Mouse (Mus musculus) embryo, embryonic 9.5 days (tissue): ENCODE measurements around the gene Nfib.
A peak's percentile ranks its signal among the peaks of the same experiment; 100 is the strongest.

Source experiments
- DNase-seq: peaks from one replicate; pipeline ENCODE4 v3.0.0-alpha.2; 2017; ENCODE audit errors: extremely low spot score

Gene Nfib

DNA sequence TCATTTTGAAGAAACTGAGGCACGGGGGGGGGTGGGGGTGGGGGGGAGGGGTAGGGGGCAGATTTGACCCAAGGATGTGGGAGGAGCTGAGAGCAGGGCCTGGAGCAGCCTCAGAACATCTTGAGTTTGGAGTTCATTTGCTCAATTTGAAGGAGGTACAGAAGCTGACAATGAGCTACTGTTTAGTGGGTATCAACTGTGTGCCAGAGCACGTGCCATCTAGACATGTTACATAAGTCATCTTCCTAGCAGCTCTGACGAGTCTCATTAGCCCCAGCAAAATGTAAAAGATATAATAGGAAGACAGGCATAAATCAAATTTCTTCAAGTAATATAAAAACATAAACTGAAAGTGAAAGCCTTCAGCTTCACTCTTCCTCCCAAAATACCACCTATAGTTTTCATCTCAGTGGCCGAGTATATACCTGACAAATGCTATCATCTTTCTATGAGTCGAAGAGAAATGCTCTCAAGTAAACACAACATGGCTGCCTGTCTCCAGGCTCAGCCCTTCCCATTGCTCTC, 165.0 kb downstream of the Nfib start:
- DNase-seq: no peak

DNA sequence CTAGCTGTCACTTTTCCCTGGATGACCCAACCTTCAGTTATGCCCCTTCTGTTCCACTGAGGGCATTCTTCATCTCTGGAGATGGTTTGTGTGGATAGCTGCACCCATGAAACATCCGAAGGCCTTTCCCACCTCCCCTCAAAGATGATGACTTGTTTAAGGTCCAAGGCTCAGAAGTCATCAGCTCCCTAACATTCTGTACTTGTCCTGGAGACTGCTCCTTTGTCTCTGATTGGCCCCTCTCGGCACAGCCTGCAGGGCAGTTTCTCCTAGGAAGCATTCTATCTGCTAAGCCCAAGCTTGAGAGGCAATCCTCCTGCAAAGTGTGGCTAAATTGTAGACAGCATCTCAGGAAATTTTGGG, 165.5 kb downstream of the Nfib start:
- DNase-seq: no peak

DNA sequence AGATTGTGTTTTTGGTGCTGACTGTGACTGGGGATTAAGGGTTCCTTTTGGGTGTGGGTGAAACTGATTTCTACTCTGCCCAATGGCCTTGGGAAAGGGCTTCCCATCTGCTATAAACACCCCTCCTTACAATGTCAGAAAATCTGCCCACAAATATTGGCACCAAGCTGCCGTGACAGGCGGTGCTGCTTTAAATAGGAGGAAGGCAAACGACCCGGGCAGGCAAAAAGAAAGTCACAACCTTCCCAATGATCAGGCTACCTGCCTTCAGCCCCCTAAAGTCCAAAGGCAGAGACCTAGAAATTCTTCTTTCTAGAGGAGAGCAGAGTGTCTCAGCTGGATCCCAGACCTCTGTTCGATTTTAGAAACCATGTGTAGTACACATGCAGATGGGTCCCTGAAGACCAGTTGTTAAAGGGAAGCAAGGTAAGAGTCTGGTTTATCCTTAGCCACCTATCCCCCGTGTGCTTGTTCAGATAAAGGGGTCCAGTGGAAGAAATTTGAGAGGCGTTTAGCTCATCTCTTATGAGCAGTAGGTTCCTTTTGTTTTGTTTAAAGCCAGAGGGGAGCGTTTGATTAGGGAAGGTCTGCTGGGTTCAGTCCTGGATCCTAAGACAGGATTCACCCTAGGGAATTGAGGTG, 166.0 kb downstream of the Nfib start:
- DNase-seq: no peak

DNA sequence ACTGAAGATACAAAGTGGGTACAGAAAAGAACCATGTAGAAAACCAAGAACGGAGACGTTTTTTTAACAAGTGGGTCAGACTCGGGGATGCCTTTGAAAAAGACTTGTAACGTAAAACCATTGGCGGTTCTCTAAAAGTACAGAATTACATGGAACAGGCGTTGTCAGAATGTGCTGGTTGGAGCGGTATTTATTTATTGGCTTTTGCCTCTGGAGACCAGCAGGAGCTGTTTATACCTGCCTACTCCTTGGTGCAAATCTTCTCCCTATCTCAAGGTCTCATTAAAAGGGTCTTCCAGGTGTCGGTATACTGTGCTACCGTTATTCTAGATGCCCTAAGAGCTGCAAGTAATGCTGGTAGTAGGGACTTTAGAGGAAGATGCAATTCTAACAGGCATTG, 166.7 kb downstream of the Nfib start:
- DNase-seq: no peak

DNA sequence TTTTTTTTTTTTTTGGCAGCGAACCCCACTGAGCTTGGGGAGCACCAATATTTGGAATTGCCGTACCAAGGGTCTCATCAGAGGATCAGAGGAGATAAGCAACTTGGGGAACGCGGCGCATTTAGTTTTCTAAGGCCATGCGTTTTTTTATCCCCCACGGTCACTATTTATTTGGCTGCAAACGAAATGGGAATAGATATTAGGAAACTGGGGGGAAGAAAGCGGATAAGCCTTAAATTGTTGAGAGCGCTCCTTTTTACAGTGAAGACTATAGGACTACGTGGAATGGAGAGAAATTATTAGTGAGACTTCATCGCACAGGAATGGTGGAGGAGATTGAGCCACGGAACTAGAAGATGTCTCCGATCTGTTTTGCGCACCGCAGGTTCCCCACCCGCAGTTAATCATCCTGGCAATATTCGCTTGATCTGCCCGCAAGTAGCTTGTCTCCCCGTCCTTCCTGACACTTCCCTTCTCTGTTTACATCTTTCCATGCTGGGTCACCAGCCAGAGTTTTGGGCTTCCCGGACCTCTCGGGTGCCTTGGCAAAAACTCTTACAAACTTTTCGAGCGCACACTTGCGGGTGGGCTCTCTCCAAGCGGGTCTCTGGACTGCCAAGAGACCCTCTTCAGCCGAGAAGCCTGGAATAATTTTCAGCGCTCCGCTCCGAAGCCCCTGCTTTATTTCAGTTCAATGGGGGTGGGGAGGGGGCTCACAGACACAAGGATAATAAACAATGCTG, 167.3 kb downstream of the Nfib start:
- DNase-seq: peak; percentile 63

DNA sequence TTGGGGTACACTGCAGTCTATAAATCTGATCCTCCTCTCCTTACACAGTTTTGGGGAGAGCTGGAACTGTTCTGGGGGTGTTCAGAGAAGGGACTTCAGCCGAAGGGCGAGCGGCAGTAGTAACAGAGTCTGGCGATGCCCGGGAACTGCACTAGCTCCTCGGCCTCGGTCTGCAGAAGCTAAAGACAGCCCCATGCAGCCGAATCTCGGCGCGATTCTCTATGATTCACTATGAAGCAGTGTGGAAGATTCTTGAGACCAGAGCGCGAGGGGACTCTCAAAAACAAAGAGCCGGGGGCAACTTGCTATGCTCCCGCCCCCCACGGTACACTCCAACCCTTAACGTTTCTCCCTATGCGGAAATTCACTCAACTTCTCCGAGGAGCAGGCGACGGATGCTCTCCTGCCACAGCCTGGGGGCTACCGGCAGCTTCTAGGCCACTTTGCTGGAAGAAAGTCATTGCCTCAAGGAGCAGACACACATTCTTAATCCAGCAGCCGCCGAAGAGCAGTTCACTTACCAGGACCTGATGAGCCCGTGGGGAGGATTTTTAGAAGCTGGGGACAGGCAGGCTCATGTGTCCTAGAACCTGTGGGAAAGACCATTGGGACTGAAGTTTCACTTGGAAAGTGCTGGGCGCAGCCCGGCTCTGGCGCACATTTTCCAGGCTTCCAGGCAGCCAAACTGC, 168.1 kb downstream of the Nfib start:
- DNase-seq: peak; percentile 75

DNA sequence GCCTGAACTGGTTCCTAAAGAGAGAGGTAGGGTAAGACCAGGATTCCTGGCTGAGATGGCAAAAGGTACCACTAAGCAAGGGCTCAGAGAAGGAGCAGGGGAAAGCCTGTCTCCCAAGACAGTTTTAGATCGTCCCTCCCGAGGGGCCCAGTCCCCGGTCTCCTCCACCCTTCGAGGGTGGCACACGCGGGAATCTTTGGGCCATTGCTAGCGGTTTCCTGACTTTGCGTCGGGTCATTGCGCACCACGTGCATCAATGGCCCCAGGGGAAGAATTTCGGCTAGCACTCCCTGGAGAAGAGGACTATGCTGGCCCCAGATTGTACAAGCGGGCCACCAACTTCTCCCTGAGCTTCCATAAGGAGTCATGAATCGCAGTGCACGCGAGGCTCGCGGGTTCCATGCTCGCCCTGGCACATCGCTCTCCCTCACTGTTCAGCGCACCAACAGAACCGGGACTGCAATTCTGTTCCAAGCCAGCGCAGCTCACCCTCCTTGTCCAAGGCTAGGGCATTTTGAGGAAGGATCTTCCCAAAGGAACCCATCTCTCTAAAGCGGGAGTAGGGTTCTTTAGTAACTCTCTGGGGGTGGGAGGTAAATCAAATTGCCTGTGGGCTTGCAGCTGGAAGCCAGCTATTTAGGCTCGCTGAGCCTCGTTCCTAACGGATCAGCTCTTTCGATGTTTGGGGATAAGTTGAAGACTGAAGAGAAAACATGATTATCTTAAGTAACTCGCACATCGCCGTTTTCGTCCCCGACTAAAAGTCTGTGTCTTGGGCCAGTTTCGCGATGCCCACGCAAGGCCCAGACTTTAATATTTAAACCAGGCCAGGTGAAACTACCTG, 168.9 kb downstream of the Nfib start:
- DNase-seq: no peak

DNA sequence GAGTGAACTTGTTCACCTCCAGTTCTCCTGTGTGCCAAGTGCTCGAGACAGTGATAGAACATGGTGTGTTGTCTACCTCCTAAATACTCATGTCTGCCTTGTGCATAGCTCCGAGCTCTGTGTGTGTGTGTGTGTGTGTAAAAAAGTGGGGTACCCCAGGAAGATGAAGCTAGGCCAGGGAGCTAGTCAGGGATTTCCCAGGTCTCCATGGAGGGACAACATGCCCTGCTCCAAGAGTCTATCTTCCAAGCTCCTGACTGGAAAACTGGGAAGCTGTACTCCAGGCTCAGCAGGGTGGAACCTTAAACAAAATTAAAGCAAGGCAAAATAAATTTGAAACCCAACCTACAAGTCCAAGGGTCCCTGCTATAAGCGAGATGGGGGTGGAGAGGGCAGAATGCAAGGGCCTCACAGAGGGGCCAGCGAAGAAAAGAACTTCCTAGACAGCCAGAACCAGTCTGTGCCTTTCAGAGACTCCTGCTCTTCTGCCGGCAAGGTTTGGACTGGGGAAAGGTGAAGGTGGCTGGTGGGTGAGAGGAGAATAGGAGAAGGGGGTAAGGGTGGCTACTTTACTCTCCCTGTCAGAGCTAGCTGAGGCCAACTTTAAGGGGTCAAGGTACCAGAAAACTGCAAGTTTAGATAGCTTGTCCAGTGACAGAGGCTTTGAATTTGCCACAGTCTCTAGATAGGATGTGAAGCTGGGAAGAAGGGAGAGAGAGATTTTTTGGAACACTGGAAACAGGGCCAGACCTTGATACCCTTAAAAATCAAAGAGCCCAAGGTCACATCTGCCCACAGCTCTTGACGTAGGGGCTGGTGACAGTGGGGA, 169.7 kb downstream of the Nfib start:
- no peak for DNase-seq

DNA sequence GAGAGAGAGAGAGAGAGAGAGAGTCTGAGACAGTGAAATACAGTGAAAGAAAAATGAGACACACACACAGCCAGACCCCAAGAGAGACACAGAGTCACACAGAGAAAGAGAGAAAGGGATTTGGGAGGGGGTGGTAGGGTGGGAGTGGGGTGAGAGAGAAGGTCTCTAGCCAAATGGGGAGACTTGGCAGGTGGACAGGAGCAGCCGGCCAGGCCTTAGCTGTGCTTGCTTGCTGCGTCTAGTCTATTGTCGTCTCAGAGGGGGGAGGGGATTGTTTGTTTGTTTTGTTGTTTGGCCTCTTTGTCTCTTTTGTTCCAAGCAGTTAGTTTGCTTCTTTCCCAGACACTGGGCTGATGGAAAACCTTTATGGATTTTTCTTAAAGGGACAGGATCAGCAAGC, 172.3 kb downstream of the Nfib start:
- no peak for DNase-seq

DNA sequence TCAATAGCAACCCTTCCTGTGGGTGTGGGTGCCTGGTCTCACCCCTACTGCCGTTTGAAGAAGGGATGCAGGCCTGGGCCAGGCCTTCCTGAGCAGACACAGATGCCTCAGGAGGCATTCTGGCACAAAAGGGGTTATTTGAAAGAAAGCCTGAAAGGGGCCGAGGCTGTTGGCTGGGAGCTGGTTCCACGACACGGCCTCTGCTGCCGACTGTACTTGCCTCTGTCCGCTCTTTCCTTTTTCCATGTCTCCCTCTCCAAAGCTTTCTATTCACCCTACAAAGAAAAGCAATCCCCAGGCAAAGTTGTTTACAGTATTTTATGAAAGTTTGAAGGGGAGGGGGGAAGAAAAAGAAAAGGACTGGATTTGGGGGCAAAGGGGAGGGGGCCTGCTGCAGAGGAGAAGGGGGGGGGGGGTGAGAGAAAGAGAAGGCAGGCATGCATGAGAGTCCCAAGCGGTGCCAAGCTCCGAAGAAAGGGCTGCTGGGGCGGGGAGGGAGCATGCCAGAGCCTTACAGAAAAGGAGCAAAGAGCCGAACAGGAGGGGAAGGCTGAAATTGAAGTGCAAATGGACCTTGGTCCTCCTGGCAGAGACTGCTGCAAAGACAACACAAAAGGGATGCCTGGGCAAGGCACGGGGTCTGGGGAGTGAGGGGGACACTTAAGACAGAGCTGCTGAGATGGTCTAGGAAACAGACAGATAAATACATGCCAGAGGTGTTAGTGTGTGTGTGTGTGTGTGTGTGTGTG, 172.9 kb downstream of the Nfib start:
- no peak for DNase-seq

DNA sequence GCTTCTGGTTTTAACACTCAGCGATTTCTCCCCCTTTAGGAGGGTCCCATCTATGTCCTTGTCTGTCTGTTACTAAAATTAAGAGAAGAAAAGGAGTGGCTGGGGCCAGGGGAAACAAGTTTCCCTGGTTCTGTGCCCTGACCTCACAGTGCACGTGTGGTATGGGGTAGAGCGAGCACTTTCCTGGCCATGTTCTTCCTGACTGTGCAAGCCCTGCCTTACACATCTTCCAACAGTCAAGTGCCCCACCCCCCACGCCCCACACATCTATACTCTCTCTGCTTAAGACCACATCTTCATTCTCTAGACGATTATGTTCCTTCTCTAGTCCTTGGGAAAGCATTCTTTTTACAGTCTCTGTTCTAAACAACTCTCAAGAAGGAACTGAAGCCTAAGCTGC, 173.6 kb downstream of the Nfib start:
- no peak for DNase-seq

DNA sequence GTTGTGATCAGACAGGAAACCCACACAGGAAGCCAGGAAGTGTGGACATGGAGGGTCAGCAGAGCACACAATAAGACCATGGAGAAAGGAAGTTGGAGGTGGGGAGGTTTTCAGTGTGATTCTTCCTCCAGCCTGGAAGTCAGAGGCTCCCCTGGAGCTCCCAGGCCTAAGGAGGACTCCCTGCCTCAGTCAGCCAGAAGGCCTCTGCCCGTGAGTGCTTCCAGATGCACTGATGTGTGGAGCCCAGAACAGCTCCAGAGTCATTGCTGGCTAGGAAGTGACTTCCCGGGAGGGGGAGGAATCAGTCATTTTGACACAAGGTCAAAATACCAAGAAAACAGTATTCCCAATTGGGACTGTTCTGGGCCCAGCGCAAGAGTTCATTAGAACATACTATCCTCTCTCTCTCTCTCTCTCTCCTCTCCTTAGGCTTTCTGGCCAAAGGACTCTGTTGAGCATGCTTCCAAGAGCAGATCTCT, 174.6 kb downstream of the Nfib start:
- no peak for DNase-seq

DNA sequence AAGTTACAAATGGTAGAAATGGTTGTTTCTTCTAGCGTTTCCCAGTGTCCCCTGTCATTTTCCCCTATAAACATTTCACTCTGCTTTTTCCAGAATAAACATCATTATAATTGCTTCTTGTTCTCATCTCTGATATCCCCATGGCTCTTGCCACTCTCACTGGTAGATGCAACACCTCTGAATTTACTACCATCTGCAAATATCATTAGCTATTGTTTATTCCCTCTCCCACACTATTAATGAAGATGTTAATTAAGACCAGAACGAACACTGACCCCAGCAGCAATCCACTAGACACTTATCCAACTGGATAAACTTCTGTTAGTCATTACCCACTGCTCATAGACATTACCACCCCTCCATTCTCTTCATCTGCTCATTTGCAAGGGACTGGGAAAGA, 176.6 kb downstream of the Nfib start:
- DNase-seq: no peak

DNA sequence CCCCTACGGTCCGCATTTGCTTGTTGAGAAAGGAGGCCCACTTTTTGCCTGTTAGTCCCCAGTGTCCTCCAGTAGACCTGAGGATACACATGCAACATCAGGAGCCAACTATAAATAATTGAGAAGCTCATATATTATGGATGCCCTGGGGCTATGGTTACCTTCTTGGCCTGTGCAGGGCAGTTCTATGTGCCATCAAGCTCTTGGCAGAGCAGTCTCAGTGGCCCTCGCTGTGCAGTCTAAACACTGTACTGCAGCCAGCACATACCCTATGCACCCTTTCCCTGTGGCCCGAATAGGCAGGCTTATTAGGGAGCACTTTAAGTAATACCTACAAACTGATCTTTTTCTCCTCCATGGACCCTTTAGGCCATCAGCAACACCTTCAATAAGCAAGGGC, 185.6 kb downstream of the Nfib start:
- DNase-seq: no peak

DNA sequence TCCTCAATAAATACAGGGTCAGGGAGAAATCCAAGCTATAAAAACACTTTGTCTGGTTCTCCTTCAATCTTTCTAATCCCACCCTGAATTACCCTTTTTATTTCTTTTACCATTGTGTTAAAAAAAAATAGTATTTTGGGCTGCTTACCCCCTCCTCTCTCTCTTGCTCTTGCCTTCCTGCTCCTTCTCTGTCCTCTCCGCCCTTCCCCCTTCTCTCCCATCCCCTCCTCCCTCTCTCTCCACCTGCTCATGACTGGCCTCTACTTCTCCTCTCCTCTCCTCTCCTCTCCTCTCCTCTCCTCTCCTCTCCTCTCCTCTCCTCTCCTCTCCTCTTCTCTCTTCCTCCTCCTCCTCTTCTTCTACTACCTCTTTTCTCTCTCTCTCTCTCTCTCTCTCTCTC, 187.4 kb downstream of the Nfib start:
- DNase-seq: no peak

DNA sequence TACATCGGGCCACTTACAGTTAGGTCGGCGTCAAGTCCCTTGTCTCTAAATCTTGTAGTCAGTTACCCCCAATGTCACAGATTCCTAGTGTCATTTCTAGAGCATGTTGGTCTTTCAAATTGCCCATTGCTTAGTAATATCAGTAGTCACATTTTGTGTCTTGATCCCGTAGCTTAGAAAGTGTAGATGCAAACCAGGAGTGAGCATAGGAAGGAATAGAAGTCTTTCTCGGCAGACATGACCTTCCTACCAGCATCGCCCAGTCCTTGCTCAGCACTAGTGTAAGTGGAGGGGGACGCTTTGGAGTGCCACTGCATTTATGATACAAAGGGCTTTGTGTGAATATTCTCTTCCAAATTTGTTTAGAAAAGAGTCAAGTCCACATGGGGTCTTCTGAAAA, 188.2 kb downstream of the Nfib start:
- DNase-seq: no peak

DNA sequence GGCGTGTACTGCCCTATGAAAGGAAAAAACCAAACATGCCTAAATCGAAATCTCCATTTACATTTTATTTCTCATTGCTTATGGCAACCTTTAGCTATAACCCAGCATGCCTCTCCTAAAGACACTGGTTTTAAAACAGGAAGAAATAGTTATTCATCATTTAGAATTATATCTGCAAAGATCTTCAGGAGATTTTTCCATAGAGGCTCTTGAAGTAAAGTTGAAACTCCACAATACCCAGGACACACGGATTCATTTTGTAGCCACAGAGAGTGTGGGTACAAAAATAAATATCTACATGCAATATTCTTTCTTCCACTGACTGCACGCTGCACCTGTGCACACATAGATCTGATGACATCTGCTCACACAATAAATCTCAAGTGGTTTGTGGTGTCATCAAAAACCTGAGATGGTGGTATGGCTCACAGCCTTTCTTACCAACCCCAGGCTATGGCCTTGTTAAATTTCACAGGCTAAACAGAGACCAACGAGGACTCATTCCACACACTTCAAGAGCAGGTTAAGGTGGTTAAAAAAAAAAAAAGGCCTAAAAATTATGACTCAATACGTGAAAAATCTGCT, 189.2 kb downstream of the Nfib start:
- DNase-seq: no peak

DNA sequence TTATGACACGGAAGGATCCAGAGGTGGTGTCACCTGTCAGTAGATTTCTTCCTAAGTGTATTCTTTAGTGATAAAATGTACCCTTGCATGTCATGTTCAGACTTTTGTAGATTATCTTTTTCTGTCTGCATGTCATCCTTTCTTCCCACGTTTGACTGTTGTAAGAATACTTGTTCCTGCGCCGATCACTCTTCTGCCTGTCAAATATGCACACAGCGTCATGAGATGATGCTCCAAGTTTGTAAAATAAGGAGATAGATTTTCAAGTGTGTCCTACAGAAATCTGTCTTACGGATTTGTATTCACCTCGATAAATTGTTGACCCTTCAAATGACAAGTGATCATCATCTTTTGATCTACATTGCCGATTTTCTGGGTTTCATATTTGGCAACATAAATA, 190.6 kb downstream of the Nfib start:
- no peak for DNase-seq

DNA sequence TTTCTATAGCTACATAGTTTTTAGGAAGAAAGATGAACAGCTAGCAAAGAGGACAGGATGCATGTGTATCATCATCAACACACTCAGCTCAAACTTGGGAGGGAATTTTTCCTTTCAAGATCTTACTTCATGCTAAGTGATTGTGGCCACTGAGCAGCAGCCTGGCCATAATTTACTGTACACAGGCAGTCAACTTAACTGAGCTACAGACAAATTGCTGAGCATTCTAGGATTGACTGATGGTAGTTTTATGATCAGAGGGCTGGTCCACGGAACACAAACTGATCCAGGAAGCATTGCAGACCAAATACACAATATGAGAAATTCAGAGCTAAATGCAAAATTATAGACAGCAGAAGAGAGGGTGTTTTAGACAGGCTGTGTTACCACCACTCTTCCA, 191.2 kb downstream of the Nfib start:
- no peak for DNase-seq

DNA sequence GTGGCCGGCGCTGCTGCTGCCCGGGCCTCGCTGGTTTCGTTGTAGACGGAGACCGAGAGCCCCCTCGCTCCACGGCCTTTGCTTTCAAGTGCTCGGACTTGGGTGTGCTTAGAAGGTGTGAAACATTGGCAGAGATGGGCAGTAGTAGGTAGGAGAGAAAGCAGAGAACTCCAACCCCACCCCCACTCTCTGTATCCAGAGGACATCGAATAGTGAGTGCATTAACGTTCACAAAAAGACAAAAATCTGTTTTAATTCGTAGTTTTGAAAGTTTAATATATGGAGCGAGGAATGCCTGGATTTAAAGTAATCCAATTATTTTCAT, 192.2 kb downstream of the Nfib start:
- DNase-seq: no peak
